Mouse (Mus musculus): Measurements from ENCODE around the gene Srr.

GRCm38 (mm10) chr11:74894619-74895018, 31.1 kb downstream of the Srr start:
- no peak for TF ChIP-seq CTCF (IDR thresholded peaks at IDR 0.05; ENCODE audit: low read depth)
- TF ChIP-seq EP300 (IDR thresholded peaks at IDR 0.05; ENCODE audit: low read depth), result no peak

Data from liver, embryonic 14.5 days (tissue).